Mouse (Mus musculus) kidney, adult 8-10 months (tissue): Measurements from ENCODE around the gene Ppp1cc.
A peak's percentile ranks its signal among the peaks of the same experiment; 100 is the strongest.
"Not testable (repeated sequence)": the region's sequence is repeated elsewhere in the genome, so short reads cannot be mapped to it uniquely, and the experiment has no call there.

ENCODE experiments used
- DNase-seq, 2 experiments: peaks; one replicate each; pipeline ENCODE4 v3.0.0; 2022

Gene Ppp1cc

DNA sequence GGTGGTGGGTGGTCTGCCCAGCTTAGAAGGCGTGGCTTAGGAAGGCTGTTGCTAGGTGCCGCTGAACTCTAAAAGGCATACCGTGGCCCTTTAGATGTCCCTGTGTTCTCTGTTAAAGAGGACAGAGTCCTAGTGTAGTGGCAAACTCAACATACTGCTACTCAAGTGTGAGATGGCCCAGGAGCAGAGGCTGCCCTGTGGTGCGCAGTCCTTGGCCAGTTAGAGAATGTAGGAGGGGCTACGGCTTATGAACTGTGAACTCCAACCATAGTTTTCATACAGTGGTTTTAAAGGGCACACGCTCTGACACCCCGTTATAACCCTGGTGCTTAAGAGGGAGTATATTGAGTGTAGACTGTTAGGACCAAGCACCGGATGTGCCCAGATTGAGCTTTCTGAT lies 13.0 kb downstream of the Ppp1cc start:
- peak in 1 of 2 experiments; percentile 34 for DNase-seq

DNA sequence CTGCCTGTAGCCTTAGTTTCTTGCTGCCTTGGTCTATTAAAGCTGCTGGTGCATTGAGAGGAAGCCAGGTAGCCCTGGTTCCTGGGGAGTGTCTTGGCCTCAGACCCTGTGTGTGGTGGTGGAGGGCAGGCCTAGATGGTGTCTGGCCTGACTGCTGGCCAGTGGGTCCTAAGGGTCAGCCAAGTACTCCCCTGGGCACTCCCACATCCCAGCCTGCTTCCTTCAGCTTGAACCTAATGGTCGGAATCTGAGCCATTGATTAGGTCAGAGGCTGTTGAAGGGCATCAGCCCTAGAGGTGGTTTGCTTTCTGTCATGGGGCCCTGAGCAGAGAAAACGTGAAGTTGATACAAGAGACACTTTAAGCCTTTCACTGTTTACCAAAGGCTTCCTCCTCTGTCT lies 17.3 kb downstream of the Ppp1cc start:
- no peak for DNase-seq

DNA sequence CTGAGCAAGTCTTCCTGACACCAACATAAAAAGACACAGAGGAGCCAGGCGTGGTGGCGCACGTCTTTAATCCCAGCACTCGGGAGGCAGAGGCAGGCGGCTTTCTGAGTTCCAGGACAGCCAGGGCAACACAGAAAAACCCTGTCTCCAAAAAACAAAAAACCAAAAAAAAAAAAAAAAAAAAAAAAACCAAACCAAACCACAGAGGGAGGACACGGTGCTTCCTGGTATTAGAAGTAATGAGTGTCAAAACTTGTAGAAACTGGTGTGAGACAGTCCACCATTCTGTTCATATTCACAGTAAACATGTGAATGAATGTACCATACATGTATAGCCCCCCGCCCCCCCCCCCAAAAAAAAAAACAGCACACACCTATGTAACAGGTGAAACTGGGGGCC lies 17.9 kb downstream of the Ppp1cc start:
- DNase-seq: no peak

DNA sequence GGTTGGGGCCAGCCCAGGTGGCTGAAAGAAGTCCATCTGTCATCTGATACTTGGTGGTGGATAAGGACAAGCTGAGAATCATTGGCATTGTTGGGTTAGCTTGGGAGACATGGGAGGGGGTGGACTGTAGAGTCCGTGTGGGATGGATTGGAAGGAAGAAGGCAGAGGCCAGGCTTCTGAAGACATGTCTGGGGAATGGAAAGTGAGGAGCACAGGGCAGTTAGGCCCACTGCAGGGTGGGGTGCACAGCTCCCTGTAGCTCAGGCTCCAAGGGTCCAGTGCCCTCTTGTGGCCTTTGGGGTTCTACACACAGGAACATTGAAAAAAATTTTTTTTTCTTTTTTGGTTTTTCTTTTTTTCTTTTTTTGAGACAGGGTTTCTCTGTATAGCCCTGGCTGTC lies 18.3 kb downstream of the Ppp1cc start:
- no peak for DNase-seq

DNA sequence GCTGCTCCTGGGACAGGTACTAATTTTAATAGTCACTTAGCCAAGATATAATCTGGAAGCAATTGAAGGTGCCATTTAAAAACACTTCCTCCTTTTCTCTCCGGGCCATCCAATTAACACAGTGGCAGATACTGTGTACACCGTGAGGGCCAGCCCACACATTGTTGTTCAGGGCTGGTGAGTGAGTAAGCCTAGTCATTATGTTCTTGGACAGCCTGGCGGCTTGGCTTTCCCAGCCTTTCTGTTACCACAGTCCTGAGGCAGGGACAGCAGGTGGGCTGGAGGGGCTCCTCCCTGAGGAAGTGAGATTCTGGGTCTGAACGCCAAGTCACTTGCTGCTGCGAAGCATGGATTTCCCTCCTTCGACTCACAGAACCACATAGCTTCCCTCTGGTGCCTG lies 21.6 kb downstream of the Ppp1cc start:
- DNase-seq: no peak

DNA sequence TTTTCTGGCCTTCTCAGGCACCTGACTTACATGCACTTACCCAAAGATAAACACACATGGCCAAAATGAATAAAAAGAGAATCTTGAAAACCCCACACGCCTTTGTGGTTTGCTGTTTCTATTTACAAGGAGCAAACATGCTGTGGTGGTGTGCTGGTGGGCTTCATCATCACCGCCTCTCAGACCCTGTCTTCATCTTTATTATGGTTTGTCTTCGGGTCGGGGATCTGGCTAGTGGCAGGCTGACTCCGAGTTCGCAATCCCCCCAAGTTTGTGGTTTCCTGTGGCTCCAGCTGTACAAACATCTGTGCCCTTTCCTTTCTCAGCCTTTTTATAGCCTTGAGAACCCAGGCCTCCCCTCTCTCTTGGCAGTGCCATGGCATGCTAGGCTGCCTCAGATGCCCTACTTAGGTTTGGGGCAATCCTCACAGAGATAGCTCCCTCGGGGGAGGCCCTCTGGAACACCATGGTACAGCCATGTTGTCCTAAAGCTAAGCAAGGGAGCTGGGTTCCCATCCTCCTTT lies 26.3 kb downstream of the Ppp1cc start:
- DNase-seq: no peak

DNA sequence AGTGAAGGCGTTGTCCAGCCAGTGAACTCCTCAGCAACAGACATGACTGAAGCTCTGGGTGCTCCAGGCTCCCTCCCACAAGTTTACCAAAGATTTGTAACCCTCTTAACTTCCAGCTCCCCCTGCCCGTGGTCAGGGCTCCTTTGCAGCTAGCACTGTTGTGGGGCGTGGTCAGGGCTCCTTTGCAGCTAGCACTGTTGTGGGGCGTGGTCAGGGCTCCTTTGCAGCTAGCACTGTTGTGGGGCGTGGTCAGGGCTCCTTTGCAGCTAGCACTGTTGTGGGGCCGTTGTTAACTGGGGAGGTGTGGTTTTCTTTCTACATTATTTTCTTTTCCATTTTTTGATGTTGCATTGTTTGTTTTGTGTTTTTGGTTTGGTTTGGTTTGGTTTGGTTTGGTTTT lies 26.8 kb downstream of the Ppp1cc start:
- DNase-seq: not testable (repeated sequence)

DNA sequence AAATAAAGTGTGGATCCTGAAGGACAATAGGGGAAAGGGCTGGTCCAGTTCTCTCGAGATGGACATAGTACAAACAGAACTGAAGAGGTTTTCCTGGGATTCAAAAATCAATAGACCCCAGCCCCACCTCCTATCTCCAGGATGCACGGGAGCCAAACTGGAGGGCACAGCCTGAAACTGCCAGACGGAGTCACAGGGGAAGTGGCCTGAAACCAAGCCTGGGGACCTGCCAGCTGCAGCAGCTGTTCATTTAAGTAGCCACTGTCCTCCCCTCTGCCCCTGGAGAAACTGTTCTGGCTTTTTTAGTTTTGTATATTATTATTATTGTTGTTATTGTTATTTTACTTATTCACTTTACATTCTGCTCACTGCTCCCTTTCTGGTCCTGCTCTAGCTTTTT lies 31.0 kb downstream of the Ppp1cc start:
- DNase-seq: no peak

DNA sequence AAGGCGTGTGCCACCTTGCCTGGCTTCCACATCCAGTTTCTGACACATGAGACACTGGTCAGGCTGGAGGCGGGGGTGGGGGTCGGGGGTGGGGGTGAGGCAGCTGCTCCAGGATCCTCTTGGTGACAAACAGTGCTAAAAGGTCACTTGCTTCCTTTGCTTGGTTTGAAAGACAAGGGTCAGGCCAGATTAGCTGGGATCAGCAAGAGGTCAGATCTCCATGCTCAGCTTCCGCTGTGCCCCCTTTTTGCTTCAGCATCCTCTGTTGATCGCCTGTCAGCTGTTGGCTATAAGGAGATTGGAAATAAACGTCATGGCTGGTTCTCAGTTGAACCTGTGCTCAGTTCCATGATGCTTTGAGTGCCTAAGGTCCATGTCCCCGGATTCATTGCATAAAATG lies 32.4 kb downstream of the Ppp1cc start:
- no peak for DNase-seq

DNA sequence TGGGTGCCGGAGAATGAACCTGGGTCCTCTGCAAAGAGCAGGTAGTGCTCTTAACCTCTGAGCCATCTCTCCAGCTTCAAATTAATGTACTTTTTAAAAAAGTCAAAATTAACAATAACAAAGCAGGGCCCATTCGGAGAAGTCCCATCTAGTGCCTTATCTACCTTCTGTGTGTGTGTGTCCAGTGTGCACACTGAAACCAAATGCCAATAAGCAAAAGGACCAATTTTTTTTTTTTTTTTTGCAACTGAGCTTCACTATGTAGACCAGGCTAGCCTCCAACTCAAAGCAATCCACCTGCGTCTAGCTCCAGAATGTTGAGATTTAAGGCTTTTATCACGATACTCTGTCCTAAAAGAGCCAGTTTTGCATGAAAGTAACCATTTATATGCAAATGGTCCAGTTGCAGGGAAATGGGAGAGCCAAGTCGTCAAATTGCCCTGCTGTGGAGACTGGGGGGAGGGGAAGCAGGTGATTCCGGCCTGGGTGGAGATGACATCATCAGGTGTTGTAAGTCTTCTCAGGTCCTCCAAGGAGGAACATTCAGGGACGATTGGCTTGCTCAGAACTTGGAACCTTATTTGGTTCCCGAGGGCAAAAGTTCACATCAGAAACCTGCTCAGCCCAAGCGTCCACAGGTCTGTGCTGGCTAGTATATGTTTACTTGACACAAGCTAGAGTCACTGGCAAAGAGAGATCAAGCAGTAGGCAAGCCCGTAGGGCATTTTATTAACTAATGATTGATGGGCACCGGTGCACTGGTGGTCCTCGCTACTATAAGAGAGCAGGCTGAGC lies 33.4 kb downstream of the Ppp1cc start:
- DNase-seq: peak; percentile 55 to 70

DNA sequence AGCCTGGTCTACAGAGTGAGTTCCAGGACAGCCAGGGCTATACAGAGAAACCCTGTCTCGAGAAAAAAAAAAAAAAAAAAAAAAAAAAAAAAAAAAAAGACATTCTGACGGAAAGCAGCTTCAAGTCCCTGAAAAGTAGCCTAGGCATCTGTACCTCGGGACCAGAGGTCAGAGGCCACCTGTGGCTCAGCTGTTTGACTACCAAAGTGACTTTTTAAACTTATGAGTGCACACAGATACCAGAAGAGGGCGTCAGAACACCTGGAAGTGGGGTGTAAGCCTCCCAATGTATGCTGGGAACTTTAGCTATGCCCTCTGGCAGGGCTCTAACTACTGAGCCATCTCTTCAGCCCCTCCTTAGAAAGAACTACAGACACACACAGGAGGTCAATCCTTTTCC lies 34.3 kb downstream of the Ppp1cc start:
- DNase-seq: no peak

DNA sequence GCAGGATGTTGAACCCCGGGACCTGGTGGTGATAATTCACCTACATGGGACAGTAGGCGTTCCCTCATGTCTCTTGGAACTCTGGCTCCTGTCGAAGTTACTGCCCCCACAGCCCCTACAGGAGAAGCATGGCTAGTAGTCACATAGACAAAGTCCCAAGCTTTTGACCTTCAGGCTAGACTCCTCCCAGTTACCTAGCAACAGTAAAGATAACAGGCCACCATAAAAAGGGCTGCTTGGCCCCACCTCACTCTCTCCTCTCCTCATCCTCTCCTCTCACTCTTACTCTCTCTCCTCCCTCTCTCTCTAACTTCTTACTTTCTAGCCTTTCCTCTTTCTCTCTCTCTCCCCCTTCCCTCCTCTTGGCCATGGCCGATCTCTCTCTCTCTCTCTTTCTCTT lies 42.8 kb downstream of the Ppp1cc start:
- no peak for DNase-seq

DNA sequence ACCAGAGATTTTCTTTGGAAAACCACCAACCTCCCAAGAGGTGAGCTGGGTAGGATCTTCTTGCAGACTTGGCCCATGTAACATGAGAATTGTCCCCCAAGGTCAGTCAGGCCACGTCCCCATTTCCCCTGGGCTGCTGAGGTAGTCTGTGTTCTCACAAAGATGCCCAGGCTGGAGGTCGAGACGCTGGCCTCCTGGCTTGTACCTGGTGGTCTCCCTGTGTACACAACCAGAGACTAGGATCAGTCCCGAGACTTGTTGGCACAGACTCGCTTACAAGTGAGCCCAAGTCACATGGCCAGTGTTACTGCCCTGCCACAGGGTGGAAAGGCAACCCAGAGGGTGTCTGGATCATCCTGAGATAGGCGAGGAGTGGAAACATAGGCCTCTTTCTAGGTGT lies 43.8 kb downstream of the Ppp1cc start:
- no peak for DNase-seq

DNA sequence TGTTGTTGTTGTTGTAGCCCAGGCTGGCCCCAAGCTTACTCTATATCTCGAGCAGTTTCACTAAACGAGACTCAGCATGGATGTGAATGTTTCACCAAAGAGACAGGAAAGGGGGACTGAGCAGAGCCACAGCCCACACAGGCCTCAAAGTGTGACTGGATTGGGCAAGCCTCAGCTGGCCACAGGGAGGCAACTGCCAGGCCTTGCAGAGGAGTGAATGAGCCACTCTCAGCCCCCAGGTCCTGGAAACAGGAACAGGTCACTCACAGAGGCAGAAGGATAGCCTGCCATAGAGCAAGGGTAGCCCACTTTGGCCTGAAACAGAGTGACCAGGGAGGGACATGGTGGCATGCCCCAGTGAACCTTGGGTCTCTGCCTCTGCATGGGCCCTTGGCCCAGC lies 46.1 kb downstream of the Ppp1cc start:
- no peak for DNase-seq

DNA sequence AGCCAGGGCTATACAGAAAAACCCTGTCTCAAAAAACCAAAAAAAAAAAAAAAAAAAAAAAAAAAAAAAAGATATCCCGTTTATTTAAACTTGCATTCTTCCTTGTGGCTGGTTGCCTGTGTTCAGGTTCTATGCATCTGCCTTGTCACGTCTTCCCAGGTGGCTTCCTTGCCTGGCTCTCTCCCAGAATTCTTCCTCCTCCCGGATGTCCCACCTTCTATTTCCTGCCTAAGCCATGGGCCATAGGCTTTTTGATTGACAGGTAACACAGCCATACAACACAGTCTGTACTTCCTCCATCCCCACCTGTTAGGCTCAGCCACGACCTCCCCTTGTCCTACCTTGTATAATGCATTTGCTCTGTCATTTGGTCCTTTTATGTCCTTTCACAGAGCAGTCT lies 48.4 kb downstream of the Ppp1cc start, which contains the start of gene Hvcn1:
TSS of gene Hvcn1 (plus strand) at position 330 of the 400 bp plus-strand sequence.
- no peak for DNase-seq

DNA sequence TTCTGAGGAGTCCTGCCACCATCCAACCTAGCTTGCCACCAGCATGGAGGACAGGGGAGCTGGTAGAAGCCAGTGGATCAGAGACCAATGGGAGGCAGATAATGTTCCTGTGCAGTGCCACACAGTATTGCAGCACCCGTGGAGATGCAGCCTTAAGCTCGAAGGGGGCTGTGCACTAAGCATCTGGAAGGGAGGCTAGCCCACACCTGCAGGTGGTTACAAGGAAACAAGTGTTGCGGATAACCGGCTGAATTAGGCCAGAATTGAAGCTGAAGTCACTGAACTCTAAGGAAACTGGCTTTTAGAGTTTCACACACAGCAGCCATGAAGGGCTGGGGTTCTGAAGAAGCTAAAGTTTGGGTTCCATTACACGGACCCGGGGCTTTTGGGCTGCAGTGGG lies 50.8 kb downstream of the Ppp1cc start:
- DNase-seq: no peak

DNA sequence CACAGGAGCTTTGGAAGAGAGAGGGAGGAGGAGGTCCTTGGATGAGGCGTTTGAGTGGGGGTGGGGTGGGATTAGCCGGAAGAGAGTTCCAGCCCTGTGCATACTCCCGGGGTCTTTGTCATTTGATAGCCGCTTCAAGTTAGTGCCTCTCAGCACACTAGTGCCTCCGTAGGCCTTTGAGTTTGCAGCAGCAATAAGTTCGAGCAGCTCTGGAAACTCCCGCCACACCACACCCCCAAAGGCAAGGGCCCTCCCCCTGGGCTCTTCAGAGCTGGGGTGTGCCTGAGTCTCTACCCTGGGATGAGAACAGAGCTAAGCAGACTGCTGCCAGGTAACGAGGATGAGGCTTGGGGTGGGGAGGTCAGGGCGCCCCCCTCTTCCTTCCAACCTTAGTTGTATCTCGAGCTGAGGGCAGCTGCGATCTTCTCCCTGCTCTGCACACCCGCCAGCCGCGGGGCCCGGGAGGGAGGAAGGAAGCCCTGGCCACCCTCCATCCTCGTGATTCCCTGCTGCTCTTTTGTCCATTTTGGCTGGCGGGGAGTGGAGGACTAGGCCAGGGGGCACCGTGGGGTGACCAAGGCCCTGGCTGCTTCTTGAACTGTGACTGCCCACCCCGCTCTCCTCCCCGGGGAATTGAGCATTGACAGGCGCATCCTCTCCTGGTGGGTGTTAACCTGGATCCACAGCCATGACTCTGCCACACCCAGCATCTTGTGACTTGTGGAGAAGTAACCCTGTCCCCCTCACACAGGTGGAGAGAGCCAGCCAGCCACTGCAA lies 51.7 kb downstream of the Ppp1cc start:
- DNase-seq: peak; percentile 34 to 49

DNA sequence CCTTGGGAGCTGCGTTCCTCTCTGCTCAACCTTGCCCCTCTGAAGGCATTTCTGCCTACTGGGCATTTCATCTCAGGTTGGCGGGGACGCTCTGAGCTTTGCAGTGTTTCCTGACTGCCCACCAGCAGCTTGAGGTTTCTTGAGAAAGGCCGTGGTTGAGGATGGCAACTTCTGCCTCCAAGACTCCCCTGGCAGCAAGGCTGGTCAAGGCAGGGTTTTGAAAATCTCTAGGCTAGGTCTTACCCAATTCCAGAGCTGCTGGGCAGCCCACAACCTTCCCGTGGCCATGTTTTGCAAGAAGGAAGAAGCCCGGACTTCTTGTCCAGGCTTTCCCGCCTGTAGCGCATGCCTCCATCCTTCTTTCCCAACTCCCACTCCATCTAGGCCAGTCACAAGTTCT lies 52.8 kb downstream of the Ppp1cc start:
- no peak for DNase-seq

DNA sequence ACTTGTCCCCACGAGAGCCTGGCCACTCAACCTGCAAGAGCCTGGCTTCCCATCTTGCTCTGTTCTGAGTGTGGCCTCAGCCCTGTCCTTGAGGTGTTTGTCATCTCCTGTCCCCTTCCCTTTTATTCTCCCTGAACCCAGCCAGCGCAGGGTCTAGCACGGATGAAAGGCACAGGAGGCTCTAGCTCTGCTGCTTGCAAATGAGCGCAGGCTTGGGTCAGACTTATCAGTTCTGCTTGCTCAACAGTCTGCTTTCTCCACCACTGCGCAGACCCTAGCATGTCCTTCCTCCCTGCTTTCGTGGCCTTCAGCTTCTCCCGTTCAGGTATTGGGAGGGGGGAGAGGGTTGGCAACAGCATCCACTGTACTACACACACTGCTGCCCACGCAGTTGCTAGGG lies 54.0 kb downstream of the Ppp1cc start:
- no peak for DNase-seq

DNA sequence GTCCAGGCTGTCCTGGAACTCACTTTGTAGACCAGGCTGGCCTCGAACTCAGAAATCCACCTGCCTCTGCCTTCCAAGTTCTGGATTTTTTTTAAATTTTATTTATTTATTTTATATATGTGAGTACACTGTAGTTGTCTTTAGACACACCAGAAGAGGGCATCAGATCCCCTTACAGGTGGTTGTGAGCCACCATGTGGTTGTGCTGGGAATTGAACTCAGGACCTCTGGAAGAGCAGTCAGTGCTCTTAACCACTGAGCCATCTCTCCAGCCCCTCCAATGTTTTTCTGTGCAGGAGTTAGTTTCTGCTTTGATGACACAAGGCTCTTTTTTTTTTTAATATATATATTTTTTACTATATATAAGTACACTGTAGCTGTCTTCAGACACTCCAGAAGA lies 54.7 kb downstream of the Ppp1cc start:
- DNase-seq: not testable (repeated sequence)

DNA sequence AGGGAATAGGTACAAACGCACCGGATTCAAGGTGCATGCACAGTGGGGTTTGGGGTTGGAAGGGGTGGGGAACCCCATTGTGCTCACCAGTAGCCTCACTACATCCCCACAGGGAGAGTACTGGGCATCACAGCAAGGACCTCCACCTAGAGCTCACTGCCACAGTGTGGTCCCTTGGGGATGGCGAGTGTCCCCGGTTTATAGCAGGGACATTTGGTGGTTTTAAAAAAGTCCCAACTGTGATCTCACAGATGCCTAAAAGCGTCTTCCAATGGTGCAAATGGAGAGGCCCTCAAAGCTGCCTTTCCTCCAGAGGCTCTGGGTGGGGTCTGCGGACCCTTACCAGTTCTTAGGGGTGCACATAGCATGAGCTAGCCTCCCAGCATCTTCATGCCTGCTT lies 55.8 kb downstream of the Ppp1cc start:
- no peak for DNase-seq

DNA sequence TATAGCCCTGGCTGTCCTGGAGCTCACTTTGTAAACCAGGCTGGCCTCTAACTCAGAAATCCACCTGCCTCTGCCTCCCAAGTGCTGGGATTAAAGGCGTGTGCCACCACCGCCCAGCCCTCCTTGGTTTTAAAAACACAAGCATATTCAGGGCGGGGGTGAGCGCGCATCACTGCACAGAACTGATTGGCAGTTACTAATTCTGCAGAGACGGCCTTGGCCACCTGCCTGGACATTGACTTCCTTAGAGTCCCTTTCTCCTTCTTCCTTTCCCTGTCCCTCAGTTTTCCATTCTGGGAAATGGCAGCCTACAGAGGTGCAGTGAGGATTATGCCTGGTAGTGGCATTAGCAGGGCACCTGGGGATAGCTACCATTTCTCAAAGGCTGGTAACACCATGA lies 59.6 kb downstream of the Ppp1cc start:
- peak in 1 of 2 experiments; percentile 33 for DNase-seq

DNA sequence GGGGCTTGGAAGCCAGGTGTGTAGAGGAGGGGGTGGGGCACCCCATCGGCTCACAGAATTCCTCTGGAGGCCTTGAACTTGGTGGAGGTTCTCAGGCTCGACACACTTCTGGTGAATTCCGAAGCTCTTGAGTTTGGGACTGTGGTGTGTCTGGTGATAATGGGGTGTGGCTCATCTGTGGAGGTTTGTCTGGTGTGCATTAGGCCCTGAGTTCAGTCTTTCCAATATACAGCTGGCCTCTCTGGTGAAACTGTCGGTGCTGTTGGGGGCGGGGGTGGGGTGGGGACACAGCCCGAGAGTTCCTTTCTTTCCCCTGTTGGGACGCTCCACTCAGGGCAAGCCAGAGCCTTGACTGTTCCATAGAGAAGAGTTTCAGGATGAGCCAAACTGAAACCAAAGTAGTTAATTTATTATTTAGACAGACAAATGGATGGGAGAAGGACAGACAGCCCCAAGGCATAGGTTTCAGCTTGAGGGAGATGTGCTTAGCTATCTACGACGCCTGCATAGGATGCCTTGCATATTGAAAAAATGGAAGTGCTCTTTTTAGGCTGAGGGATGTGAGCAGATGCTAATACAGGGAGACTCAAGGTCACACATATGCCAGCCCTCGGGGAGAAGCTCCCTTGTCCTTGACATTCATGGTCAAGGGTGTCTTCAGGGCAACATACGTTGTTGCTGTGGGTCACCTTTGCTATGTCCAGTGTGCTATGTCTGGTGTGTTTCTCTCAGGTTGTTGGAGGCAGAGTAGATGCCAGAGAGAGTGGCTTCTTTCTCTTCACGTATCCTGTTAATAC lies 60.2 kb downstream of the Ppp1cc start:
- no peak for DNase-seq
